Mouse (Mus musculus) adrenal gland, postnatal 36 days (tissue): ENCODE measurements around the gene Insl5. TPM values are rescaled to one million over a fixed set of nuclear protein-coding genes. Genes with fewer than 3 reads are reported as not detected.
A peak's percentile ranks its signal among the peaks of the same experiment; 100 is the strongest.

Source experiments
- DNase-seq, 2 experiments: peaks; one replicate each; pipeline ENCODE4 v3.0.0; 2021; ENCODE audit warnings: mixed read lengths in 1 of 2
- total RNA-seq, 2 experiments: library from RNA; stranded (reverse); gene quantifications; 2 replicates each; pipeline ENCODE4 v1.2.3; 2021

Insl5 gene
- total RNA-seq, 2 experiments from 2014 or later, result not detected

- DNase-seq, result no peak
Observed at GRCm38 (mm10) chr4:102990016-102990415, 36.6 kb downstream of the Insl5 start.

- no peak for DNase-seq
Observed at GRCm38 (mm10) chr4:102989391-102989790, 37.3 kb downstream of the Insl5 start.

- DNase-seq, result no peak
Observed at GRCm38 (mm10) chr4:102988526-102988925, 38.1 kb downstream of the Insl5 start.

- no peak for DNase-seq
Observed at GRCm38 (mm10) chr4:102987756-102988155, 38.9 kb downstream of the Insl5 start.

- no peak for DNase-seq
Observed at GRCm38 (mm10) chr4:102987325-102987724, 39.3 kb downstream of the Insl5 start.

- peak; percentile 31 to 51 for DNase-seq
Observed at GRCm38 (mm10) chr4:102986917-102987316, 39.7 kb downstream of the Insl5 start.

GRCm38 (mm10) chr4:102986173-102986572 is 40.5 kb downstream of the Insl5 start:
- DNase-seq, result no peak

GRCm38 (mm10) chr4:102981709-102982108 is 44.9 kb downstream of the Insl5 start:
- no peak for DNase-seq

GRCm38 (mm10) chr4:102979385-102979784 is 47.3 kb downstream of the Insl5 start:
- no peak for DNase-seq

GRCm38 (mm10) chr4:102978440-102978839 is 48.2 kb downstream of the Insl5 start, which contains the start of gene Tctex1d1:
Gene Tctex1d1, plus strand, starts transcription at chr4:102978606.
- peak; percentile 1 to 2 for DNase-seq

- no peak for DNase-seq
Observed at GRCm38 (mm10) chr4:102977778-102978321, 48.8 kb downstream of the Insl5 start.

- no peak for DNase-seq
Observed at GRCm38 (mm10) chr4:102976290-102977275, 50.1 kb downstream of the Insl5 start.

GRCm38 (mm10) chr4:102974172-102974571 is 52.5 kb downstream of the Insl5 start:
- no peak for DNase-seq

GRCm38 (mm10) chr4:102972071-102972470 is 54.6 kb downstream of the Insl5 start:
- no peak for DNase-seq

GRCm38 (mm10) chr4:102971159-102971558 is 55.5 kb downstream of the Insl5 start:
- DNase-seq, result no peak

- no peak for DNase-seq
Observed at GRCm38 (mm10) chr4:102969599-102969998, 57.0 kb downstream of the Insl5 start.

Other genes with a start within 250 kb of the Insl5 start
- gene Tctex1d1, start 48.2 kb downstream of the Insl5 start, total RNA-seq, result not detected
- gene Mier1, start 87.5 kb upstream of the Insl5 start, total RNA-seq, result 10 to 100 TPM; 57.0 to 59.2 TPM
- gene Wdr78, start 87.7 kb upstream of the Insl5 start, total RNA-seq, result 1 to 10 TPM; 4.0 to 6.9 TPM
- gene Slc35d1, start 188.3 kb upstream of the Insl5 start, total RNA-seq, result 10 to 100 TPM; 16.0 to 17.0 TPM